Mouse (Mus musculus): ENCODE results near the gene Kdelr3.

DNA sequence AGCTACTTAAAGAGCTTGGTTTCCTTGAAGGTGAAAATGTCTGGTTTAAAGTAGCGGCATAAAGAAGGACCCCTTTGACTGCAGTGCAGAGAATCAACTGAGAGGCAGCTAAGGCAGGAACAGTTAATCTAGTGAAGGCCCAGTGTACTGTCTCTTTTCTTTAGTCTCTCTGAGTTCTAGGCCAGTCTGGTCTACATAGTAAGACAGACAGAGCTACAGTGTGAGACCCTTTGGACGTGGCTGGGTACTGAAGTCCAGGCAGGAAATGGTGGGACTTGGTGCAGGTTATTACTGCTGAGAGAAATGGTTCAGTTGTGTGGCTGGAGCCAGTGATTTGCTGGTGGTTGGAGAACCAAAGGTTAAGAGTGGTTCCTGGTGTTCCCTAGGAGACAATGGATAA, 32.0 kb downstream of the Kdelr3 start:
- no peak for TF ChIP-seq CHD2 (IDR thresholded peaks at IDR 0.05; ENCODE audit: low read length)
- TF ChIP-seq CTCF (conservative IDR thresholded peaks at IDR 0.05 in 1 of 2, IDR thresholded peaks at IDR 0.05 in 1 of 2; ENCODE audit: low read depth in 2 of 2, low read length in 2 of 2) = no peak

Measured in CH12.LX (cell line).